Mouse (Mus musculus): ENCODE measurements around the gene Lnpep. TPM values are rescaled to one million over a fixed set of nuclear protein-coding genes. Genes with fewer than 3 reads are reported as not detected.

Lnpep gene
- total and polyA plus RNA-seq, 3 experiments = 33.6 to 40.8 (median 34.6) TPM

DNA sequence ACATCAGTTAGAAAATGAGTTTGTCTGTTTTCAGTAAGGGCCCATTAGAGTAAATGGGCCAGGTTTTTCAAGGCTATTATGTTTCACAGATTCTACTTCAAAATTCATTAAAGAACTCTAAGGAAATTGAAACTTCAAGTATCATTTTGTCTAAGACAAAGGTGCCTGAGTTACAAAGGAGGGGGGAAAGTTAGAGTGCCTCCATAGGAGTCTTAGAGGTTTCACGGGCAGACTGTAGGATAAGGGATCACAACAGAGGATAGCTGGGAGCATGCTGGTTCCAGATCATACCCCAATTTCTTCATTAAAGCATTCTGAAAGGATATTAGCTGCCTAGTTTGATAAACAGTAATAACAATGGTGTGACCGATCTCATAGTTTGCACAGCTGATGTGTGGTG lies 139.1 kb downstream of the Lnpep start:
- no peaks in the 10 kb centered on the region for H3K27me3 ChIP-seq (replicated peaks)
- H3K27ac ChIP-seq (ENCODE audit: insufficient read depth, low read depth) = no peak overlapping the region
- H3K4me1 ChIP-seq (ENCODE audit: control insufficient read depth in 1 of 2, insufficient read depth in 2 of 2) = peaks cover 4 to 6% of the 10 kb centered on the region in 2 experiments; a peak in 2 of 4 replicates
- DNase-seq (ENCODE audit: extremely low read depth) = no peak
- H3K4me3 ChIP-seq (replicated peaks in 1 of 3; ENCODE audit: low read depth in 2 of 3, low read length in 2 of 3, poor library complexity in 1 of 3) = no peak overlapping the region
- H3K4me2 ChIP-seq (ENCODE audit: insufficient read depth, low read depth, poor library complexity, severe bottlenecking) = no peak overlapping the region
- TF ChIP-seq USF2 (conservative IDR thresholded peaks at IDR 0.05; ENCODE audit: low read depth, low read length) (no peak), HCFC1 (IDR thresholded peaks at IDR 0.05; ENCODE audit: low read depth, low read length) (no peak), NRF1 (IDR thresholded peaks at IDR 0.05; ENCODE audit: low read depth, low read length) (no peak), ZKSCAN1 (IDR thresholded peaks at IDR 0.05; ENCODE audit: borderline replicate concordance, low read depth, low read length) (no peak), JUND (conservative IDR thresholded peaks at IDR 0.05; ENCODE audit: low read depth, low read length) (no peak), BHLHE40 (IDR thresholded peaks at IDR 0.05; ENCODE audit: low read depth, low read length) (no peak), CTCF (conservative IDR thresholded peaks at IDR 0.05 in 1 of 2, IDR thresholded peaks at IDR 0.05 in 1 of 2; ENCODE audit: low read depth in 2 of 2, low read length in 2 of 2) (no peak)
- dilution Hi-C loops (cut with MboI; ENCODE audit: extremely low pct_ligation_motif_present, extremely low pct_unique_long_range_greater_than_20kb, low sequenced_read_pairs) = no loop called here
- H3K79me2 ChIP-seq (replicated peaks; ENCODE audit: control insufficient read depth, extremely low read depth, insufficient read depth, poor library complexity, severe bottlenecking) = no peaks in the 10 kb centered on the region
- H3K9ac ChIP-seq (ENCODE audit: insufficient read depth, low read depth) = no peak overlapping the region
- H3K9me3 ChIP-seq (replicated peaks; ENCODE audit: low read length) = no peaks in the 10 kb centered on the region
- in situ Hi-C loops (cut with MboI; ENCODE audit: low pct_ligation_motif_present, low pct_unique_long_range_greater_than_20kb, low sequenced_read_pairs) = no loop called here
- H3K36me3 ChIP-seq (replicated peaks in 1 of 2; ENCODE audit: control insufficient read depth in 1 of 2, insufficient read depth in 1 of 2, low read length in 1 of 2) = no peaks in the 10 kb centered on the region

Other genes with a start within 250 kb of the Lnpep start
- 0.67 and 1.4 TPM in 2 replicates for gene Lix1, start 222.4 kb downstream of the Lnpep start, total RNA-seq (2012; rRNA removed)
- 1.0 TPM in 2 replicates for gene Lix1, start 222.4 kb downstream of the Lnpep start, total RNA-seq (2014; rRNA removed)
- gene Lix1, start 222.4 kb downstream of the Lnpep start, polyA plus RNA-seq (2012; ENCODE audit: insufficient read length, low read depth) = 0.49 and 0.53 TPM in 2 replicates
- not detected in 2 replicates for gene Vmn2r90, start 78.7 kb upstream of the Lnpep start, total RNA-seq (2012; rRNA removed)
- 0.11 TPM in 1 of 2 replicates, not detected in the other for gene Vmn2r90, start 78.7 kb upstream of the Lnpep start, total RNA-seq (2014; rRNA removed)
- gene Vmn2r90, start 78.7 kb upstream of the Lnpep start, polyA plus RNA-seq (2012; ENCODE audit: insufficient read length, low read depth) = 0.09 and 0.10 TPM in 2 replicates
- not detected in 2 replicates for gene Spaca6, start 202.1 kb upstream of the Lnpep start, total RNA-seq (2012; rRNA removed)
- gene Spaca6, start 202.1 kb upstream of the Lnpep start, total RNA-seq (2014; rRNA removed) = not detected in 2 replicates
- gene Spaca6, start 202.1 kb upstream of the Lnpep start, polyA plus RNA-seq (2012; ENCODE audit: insufficient read length, low read depth) = 0.67 TPM in 1 of 2 replicates, not detected in the other
- gene Has1, start 230.2 kb upstream of the Lnpep start, total RNA-seq (2012; rRNA removed) = not detected in 2 replicates
- gene Has1, start 230.2 kb upstream of the Lnpep start, total RNA-seq (2014; rRNA removed) = not detected in 2 replicates
- not detected in 2 replicates for gene Has1, start 230.2 kb upstream of the Lnpep start, polyA plus RNA-seq (2012; ENCODE audit: insufficient read length, low read depth)